Mouse (Mus musculus) urinary bladder, adult 18-20 months (tissue): ENCODE results near the gene Gm266.

Source experiments
- DNase-seq, 2 experiments: peaks; one replicate each; pipeline ENCODE4 v3.0.0; 2022; ENCODE audit warnings: low spot score in 2 of 2, mixed read lengths in 2 of 2

Gm266 gene

GRCm38 (mm10) chr12:111436640-111437039, 49.0 kb downstream of the Gm266 start:
- no peak for DNase-seq

GRCm38 (mm10) chr12:111436170-111436569, 49.5 kb downstream of the Gm266 start:
- DNase-seq, result no peak

- DNase-seq, result no peak
Observed at GRCm38 (mm10) chr12:111434745-111435327, 50.8 kb downstream of the Gm266 start.
